Mouse (Mus musculus): ENCODE data around the gene Dido1.

DNA sequence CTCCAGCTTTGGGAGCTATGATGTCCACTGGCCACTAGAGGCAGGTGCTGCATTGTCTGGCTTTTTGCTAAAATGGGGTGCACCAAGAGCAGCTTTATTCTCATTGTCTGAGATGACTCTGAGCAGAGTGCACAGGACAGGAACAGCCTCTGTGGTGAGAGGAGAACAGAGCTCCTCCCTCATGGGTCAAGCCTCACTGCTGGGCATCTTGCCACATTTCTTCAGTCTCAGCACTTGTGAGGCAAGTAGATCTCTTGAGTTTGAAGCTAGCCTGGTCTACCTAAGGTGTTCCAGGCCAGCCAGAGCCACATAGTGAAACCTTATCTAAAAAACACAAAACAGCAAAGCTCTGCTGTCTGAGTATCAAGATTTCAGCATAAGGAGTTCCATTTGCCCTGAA, 63.0 kb downstream of the Dido1 start:
- TF ChIP-seq ZNF384 (IDR thresholded peaks at IDR 0.05; ENCODE audit: low read depth, low read length): no peak
- TF ChIP-seq MAFK (IDR thresholded peaks at IDR 0.05; ENCODE audit: borderline replicate concordance, low read depth, low read length): no peak
- TF ChIP-seq POLR2A (IDR thresholded peaks at IDR 0.05; ENCODE audit: control insufficient read depth in 1 of 2, insufficient read depth in 1 of 2, low read depth in 1 of 2, low read length in 2 of 2, poor library complexity in 1 of 2): no peak
- no peak for TF ChIP-seq MXI1 (IDR thresholded peaks at IDR 0.05; ENCODE audit: low read depth, low read length)
- TF ChIP-seq CTCF (IDR thresholded peaks at IDR 0.05 in 2 of 3, conservative IDR thresholded peaks at IDR 0.05 in 1 of 3; ENCODE audit: control insufficient read depth in 1 of 3, insufficient read depth in 1 of 3, low read depth in 2 of 3, low read length in 3 of 3, poor library complexity in 1 of 3, severe bottlenecking in 1 of 3): peak in 1 of 3 experiments; percentile 15; a peak in 1 of 6 replicates
- TF ChIP-seq USF1 (IDR thresholded peaks at IDR 0.05; ENCODE audit: low read depth, low read length): no peak
- no peak for TF ChIP-seq RCOR1 (IDR thresholded peaks at IDR 0.05; ENCODE audit: low read depth, low read length)
- TF ChIP-seq HCFC1 (IDR thresholded peaks at IDR 0.05; ENCODE audit: low read depth, low read length): no peak
- TF ChIP-seq TBP (IDR thresholded peaks at IDR 0.05; ENCODE audit: low read depth, low read length): no peak
